Mouse (Mus musculus) induced T-regulatory cell, adult 2 months (primary cell): ENCODE data around the gene Samsn1.
"Not testable (repeated sequence)": the region's sequence is repeated elsewhere in the genome, so short reads cannot be mapped to it uniquely, and the experiment has no call there.

Experiments used
- DNase-seq: peaks from one replicate; pipeline ENCODE4 v3.0.0-alpha.2; 2012; ENCODE audit warnings: low read depth

Gene Samsn1

DNA sequence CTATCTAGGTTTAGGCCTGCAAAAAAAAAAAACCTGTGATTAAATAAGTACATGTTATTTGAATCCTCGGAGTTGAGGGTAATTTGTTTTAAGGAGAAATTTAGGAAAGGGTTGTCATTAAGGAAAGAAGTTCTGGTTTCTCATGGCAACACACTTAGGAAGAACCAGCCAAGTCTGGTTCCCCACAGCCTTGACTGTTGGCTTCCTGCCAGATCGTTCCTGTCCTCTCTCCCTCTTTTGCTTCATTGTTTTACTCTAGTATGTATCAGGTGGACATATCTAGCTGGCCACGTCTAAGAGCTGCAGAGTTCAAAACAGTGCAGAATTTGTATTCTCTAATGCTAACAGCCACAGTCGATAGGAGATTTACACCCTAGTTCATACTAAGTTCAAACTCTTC is 146.2 kb downstream of the Samsn1 start:
- no peak for DNase-seq

DNA sequence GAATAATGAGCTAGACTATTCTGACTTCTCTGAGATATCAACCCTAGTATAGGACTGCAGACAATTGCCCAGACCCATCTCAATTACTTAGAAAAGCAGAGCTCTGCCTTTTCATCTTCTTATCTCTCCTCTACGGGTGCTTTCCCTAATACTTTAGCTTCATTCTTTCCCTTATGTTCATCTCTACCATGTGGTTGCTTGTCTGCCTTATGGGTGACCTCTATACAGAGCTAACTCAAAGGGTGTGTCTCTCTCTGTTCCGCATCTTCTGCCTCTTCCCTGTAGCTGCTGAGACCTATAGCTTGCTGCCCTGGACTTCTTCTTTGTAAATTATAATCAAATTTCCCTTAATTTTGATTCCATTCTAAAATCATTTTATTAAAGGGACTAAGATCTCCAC is 147.6 kb downstream of the Samsn1 start:
- peak; percentile 49 for DNase-seq

DNA sequence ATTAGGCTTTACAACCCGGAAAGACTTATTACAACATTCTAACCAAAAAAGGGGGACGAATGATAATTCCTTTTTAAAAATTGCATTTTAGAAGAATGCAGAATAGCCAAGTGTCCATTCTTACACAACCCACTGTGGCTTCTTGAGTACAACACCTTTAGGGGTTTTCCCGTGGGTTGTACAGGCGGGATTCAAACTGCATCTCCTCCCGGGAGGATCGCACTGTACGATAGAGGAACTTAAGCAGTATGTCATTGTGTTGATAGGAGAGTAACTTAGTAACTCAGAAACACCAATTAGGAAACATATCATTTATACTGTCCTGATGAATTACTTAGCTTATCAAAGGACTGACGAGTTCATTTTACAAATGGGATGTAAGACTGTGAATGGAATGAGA is 149.8 kb downstream of the Samsn1 start:
- DNase-seq, result no peak

DNA sequence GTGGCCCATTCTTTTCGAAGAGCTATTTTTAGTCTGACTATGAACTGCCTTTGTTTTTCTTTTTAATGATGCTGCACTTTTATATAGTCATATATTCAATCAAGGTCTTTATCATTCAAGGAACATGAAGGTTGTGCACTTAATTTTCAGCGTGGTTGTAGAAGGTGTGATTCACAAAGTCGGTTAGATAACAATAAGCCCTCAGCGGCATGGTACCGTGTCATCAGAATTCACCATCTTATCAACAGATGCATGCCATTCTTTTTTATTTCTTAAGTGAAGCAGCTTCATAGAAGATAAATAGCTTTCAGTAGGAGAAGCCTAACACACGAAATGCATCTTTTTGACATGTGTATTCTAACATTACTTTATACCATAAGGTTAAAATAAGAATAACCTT is 154.7 kb downstream of the Samsn1 start:
- DNase-seq, result no peak

DNA sequence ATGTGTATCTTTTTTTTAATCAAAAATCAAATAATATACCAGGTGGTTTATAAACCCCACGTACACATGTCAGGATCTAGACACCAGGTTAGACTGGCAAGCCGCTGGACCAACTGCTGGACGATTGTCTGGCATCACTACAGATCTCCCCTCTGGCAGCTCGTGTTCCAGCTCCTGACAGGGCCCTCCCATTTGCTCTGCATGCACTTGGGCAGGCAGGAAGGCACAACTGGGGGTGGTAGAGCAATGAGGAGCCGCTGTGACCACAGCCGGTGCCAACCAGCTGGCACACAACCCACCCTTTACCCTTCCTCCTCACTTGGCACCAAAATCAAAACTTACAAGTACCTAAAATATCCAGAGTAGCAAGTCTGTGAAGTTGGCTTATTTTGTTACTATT is 156.6 kb downstream of the Samsn1 start:
- no peak for DNase-seq

DNA sequence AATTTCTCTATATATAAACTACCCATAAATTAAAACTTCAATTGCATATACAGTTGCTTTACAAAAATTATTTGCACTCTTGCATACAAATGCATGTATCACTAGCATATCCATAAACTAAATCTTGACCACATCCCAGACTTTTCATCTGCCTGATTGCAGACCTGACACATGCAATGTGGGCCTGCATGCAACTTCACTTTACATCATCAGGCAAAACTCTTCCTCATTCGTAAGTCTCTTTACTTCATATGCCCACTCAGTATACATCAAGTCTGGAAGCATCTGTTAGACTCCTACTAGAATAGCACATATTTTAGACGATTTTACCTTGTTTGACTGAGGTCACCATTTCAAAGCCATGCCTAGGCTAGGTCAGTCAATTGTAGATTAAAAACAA is 157.4 kb downstream of the Samsn1 start:
- no peak for DNase-seq

DNA sequence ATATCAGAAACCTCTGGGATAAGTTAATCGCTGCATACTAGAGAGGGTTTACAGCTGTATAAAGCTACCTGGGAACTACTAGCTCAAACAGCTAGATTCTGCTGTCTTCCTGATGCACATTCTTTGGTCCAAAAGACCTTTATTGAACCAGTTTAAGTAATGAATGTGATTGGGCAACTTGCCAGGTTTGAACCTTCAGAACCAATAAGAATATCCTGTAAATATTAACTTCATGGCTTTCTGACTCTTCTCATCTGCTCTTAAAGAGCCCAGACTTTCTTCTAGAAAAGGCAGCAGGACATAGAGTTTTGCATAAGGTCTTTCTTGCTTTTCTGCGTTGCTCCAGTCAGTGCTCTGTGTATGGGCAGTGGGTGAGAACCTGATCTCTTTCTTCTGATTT is 165.7 kb downstream of the Samsn1 start:
- DNase-seq, result peak; percentile 65

DNA sequence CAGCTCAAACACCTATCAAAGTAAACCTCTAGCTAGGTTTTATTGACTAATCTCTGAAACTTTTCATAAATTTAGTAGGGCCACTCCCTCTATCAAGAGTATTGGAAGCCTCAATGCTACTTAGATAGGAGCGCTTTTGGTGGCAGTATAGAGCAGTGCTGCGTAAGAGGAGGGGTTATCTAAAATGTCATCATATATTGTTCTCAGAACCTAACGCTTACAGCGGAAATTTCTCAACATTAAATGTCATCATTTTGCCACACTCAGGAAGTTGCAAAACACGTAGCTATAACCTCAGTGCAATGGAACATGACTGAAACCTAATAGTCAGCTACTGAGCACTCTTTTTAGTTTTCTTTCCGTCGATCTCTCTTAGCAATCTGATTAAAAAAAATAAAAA is 166.7 kb downstream of the Samsn1 start:
- peak; percentile 91 for DNase-seq

DNA sequence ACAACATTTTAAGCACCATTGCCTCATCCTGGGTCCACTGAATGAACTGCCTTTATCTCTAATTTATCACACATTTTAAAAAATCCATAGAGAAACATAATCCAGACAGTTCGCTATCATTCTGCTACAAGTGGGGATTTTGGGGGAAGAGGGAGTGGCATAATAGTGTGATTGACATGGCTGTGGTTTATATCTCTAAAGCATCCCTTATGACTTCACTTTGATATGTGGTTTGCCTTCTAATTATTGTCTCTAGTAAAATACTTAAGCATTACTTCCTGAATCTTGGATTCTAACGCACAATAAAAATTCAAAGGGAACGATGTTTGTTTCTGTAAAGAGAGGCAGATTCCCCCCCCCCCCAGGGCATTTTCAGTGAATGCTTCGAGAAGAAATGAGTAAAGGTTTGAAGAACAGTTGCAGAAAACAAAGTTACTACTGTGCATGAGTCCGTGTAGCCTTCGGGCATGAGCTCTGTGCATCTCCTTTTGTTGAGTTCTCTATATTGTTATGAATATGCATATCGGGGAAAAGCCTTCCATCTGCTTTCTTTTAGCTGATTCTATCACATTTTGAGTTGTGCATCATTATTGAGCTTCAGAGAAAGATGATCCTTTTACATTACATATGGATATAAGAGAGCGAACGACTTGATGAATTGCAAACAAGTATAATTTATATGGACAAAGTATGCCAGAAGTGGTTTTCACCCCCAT is 168.4 kb downstream of the Samsn1 start:
- DNase-seq, result peak; percentile 59

DNA sequence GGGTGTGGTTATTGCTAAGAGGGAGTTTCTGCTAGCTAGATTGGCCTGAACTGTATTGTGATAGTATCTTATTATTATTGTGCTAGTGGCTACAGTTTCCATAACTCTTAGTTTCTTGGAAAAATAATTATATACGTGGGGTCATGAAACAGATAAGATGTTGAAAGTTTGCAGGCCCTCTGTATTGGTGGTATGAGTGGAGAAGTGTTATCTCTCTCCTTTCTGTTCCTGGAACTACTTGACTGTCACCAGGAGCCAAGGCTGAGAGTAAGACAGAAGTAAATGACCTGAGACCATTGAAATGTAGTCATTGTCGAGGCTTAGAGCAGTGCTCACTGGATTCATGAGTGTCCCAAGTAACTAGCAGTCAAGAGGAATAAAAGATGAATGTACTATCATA is 169.6 kb downstream of the Samsn1 start:
- no peak for DNase-seq

DNA sequence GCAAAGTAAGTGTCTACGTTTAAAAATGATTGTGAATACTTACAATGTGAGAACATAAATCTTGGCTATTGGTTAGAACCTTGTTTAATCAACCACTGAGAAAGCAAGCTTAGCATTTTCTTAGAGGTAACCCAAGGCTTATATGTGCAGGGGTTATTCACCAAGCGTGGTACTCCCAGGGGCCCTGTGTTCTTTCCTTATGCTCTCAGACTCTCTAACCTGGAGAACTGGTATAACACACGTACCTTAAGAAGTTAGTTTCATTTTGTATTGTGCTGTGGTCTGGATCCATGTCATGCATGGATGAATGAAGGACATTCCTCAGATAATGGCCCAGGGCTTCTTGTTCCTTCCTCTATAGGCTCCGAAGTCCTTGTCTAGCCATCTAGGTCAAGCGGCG is 173.0 kb downstream of the Samsn1 start:
- no peak for DNase-seq

DNA sequence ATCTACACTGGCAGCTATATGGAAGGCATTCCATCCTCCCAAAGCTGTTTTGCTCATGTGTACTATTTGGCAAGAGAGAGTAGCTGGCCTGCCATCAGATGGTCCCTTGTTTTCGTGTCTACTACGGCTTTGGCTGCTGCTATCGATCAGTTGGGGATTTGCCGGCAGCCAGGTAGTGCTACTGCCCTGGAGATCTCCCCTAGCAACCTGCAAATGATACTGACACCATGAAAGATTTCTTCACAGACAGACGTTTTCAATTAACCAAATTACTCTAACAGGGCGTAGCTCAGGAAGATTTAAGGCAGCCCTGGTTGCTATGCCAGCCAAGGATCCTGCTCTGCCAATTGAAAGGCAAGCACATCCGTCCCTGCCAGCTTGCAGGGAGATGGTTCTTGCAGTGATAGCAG is 178.4 kb downstream of the Samsn1 start:
- no peak for DNase-seq

DNA sequence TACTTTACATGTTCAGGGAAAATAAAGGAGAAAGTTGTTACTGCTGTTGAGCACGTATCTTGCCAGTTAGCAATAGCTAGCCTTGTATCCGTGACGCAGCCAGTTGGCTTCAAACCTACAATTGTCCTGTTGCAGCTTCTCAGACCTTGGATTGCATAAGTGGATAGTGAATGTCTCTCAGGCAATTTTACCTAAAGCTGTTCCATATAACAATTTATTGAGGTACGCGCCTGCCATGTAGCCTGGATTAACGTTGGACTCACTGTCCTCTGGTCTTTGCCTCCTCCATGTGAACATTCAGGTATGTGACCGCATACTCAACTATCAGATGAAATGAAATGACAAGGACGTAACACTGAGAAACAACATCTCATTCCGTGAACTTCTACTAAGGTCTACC is 179.1 kb downstream of the Samsn1 start:
- no peak for DNase-seq

DNA sequence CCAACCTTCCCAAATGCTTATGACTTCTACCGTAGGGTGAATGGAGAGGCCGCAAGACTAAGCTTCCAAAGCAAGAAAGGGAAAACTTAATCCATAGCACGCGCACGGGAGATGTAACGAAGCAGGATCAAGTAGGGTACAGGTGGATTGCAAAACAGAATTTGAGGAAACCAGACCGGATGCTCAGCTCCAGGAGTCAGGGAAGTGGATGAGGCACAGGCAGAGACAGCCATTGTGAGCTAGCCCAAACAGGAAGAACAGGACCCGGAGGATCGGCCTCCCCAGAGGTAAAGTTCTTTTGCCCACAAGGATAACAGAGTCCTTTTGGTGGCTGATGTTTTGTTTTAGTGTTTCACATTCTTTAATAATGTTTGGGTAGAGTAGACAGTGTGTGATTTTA is 179.5 kb downstream of the Samsn1 start:
- DNase-seq, result no peak

DNA sequence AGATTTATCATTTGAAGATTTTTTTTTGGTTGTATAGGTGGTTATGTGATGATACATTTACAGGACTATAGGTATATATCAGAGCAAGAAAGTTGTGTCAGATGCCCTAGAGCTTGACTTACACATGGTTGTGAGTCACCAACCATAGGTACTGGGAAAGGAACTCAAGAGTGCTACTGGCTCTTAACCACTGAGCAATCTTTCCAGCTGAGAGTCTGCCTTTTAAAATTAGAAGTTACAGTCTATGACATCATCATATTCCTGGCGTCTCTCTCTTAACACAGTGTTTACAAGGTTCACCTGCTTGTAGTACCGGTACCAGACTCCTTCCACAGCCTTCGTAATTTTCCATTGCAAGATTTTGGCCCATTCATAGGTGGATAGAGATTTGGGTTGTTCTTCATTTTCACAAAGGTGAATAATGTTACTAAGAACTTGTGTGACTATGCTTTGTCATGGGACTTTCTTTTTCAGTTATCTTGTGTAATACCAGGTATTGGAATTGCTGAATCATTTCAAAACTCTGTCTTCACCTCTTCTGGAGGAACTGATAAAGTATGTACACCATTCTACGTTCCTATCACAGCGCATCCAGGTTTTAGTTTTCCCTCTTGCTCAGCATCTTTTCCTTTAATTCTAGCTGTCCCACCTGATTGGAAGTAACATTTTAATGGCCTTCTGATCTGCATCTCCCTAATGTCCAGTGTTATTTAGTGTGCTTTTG is 184.2 kb downstream of the Samsn1 start:
- DNase-seq, result peak; percentile 39

DNA sequence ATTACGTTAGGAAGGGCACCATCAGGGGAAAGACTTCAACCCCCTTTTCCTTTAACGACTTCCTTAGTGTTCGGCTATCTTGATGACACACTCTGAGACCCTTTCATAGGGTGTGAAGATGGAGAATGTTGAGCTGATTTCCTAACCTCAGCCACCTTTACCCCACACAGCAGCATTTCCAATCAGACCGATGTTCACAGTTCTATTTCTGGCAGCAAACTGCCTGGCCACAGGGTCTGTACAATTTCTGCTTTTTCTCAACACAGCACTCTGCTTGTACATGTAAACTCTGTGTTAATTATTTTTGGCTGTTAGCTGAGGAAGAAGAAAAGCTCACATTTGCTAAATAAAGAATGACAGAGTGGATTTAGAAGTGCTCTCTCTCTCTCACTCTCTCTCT is 190.7 kb downstream of the Samsn1 start:
- DNase-seq, result no peak

DNA sequence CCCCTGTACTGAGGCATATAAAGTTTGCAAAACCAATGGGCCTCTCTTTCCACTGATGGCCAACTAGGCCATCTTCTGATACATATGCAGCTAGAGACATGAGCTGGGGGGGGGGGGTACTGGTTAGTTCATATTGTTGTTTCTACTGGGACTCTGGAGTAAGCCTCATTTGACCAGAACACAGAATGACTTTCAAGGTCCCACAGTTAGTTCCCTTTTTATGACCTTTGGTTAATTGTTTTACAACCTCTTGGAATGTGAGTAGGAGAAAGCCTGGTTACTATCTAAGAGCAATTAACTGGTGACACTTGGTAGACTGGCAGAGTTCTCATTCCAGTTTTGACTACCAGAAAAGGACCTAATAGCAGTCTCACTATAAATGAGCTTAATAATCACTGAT is 195.1 kb downstream of the Samsn1 start:
- DNase-seq, result not testable (repeated sequence)

DNA sequence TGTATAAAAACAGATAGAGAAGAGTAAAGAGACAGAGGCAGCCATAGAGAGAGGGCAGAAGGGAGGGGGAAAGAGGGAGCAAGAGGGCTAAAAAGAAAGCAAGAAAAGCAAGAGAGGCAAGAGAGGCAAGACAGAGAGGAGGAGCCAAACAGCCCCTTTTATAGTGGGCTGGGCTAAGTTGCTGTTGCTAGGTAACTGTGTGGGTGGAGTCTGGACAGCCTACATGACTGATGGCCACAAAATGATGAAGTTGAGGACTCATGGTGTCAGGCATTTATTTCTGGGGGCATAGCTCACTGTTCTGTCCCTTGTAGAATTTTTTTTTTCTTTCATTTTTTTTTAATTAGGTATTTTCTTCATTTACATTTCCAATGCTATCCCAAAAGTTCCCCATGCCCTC is 195.6 kb downstream of the Samsn1 start:
- peak; percentile 45 for DNase-seq

DNA sequence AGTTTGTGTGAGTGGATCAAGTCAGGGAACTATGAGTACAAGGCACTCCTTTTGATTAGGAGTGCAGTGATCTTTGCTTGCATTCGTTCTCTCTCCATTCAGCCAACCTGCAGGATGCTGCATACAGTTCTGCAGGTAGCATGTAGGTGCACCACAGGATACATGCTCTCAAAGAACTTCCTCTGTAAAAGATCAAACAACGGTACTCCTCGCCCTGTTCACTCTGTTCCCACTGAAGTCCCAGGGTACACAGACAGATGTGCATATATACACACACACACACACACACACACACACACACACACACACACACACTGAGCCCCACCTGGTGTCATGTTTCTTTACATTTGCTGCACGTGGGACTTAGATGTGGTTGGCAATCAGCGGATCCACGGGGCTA is 198.9 kb downstream of the Samsn1 start:
- DNase-seq, result peak; percentile 8

DNA sequence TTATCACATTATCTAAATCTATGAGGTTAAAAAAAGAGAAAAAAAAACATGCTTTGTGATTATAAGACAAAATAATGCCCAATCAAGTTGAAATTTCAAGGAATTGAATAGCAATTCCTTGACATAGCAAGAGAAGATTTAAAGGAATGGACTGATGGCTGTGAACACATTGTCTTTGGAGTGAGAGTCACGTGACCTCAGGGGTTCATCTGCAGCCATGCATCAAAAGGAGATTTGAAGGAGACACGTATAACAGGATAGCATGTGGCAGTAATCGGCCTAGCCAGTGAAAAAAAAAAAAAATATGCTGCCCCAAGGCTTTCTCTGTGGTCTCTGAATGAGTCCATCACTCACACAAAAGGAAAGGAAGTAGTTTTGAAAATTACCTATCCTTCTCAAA is 201.1 kb downstream of the Samsn1 start:
- DNase-seq, result no peak
